Mouse (Mus musculus) WW6 (cell line): ENCODE measurements at regions not wholly inside any gene's neighbourhood (a gene's known extent, or its start where the extent isn't known, plus 50 kb on each side); places are given as distances from the start of the nearest gene placed in this dataset.

Experiments
- DNase-seq: peaks from one replicate; pipeline ENCODE4 v3.0.0-alpha.2; 2013; ENCODE audit warnings: low read depth, low spot score

DNA sequence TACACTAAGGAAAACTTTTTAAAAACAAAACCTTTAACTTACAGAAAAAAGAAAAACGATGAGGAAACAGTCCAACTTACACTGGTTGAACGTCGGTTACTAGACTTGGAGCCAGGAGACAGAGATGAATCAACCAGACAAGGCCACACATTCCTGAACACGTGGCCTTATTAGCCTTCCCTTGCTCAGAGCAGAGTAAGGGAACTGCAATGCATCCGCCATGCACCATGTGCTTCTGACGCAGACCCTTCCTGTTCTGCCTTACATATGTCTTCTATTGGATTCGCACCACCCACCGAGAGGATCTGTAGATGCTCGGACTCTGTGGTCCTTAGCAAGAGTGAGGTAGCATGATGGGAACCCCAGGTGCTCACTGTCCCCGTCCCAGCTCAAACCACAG is 336.2 kb upstream of the Zfp637 start:
- no peak for DNase-seq

DNA sequence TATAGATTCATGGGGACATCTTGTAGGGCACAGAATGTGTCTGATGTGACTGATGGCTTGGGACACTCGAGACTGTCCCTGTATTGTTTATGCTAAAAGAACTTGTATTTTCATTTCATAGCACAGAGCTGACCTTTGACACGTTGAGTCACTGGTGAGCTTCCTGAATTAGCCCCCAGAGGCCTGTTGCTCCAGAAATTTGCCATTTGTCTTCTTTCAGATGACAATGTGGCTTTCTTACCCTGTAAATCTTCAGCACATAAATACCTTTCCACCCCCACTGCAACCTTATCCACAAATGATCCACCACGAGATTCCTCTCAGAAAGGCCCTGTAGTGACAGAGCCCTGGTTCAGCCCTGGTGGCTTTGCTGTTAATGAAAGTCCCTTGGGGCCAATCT is 335.5 kb upstream of the Zfp637 start:
- DNase-seq: no peak

DNA sequence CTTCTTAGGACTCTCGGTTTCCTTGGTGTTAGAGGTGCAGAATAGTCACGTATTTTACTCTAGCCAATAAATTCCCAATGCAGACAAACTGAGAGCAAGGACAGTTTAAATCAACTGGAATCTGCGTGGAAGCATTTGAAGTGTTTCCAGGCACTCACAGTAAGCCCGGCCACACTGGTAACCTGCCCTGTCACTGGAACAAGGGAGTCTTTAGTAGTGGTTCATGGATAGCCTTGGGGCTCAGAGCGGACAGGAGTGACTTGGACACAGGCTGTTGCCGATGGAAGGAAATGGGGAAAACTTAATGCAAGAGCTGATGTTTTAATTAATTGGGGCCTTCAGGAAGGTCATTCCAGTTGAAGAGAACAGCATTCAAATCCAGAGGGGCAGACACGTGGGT is 334.4 kb upstream of the Zfp637 start:
- DNase-seq: no peak

DNA sequence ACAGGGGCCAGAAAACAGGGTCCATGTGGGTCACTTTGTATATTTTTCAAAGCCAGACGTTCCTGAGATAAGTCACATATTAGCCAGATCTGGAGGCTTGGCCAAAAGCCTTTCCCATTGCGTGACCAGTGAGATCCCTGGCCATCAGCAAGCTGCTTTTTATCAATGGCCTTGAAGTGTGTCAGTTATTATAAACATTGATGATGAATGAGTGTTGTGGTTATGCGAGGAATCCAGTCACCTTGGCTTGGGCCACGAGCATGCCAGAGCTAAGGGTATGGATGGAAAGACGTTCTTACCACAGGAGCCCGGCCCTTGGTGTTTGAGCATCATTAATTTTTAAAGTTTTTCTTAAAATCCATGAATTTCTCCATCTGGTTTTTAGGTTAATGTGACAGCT is 332.1 kb upstream of the Zfp637 start:
- DNase-seq: no peak

DNA sequence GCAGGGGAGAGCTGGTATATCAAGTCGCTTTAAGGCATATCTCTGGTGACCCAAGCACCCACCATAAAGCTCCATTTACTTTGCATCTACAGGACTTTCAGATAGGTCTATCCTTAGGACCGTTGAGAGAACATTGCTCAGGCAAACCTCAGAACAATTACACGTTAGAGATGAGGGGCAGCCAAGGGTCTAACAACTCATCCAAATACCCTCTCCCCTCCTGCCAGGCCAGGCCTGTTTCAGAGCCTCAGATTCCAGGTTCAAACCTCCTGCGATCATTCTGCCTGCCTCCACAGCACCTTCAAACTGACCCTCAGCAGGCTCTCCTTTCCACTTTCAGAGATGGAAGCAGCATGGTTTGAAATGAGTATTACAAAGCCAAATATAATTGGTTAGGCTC is 331.0 kb upstream of the Zfp637 start:
- DNase-seq: no peak

DNA sequence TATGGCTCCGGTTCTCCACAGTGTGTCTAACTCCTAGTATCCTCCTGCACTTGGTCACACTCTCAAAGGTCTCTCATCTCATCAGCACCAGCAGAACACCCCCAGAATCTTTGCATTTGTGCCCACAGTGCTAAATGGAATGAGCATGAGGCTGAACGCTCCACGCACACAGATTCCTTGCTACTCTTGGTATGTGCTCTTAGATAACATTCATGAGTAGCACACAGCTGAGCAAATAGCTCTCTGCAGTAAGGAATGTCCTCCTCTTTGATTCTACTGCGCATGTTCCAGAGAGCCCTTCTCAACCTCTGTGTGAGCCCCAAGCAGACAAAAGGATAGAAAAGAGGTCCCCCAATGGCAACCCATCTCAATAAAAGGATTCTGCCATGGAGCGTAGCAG is 326.1 kb upstream of the Zfp637 start:
- no peak for DNase-seq

DNA sequence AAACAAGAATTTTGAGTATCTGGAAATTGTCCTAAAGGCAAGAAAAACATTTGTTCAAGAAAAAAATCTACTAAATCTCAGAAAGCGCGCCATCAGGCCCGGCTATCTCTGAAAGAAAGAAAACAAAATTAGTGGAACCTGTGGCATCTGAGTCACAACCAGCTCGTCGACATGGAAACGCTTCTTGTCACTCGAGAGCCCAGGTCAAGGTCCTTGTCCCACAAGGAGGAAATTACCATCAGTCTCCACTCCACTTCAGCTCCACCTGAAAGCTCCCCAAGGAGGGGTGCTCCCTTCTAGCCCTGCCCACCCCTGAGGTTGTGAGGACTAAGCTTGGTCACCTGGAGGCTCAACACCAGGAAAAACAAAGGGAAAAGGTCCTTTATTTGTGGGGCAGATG is 324.1 kb upstream of the Zfp637 start:
- DNase-seq: no peak

DNA sequence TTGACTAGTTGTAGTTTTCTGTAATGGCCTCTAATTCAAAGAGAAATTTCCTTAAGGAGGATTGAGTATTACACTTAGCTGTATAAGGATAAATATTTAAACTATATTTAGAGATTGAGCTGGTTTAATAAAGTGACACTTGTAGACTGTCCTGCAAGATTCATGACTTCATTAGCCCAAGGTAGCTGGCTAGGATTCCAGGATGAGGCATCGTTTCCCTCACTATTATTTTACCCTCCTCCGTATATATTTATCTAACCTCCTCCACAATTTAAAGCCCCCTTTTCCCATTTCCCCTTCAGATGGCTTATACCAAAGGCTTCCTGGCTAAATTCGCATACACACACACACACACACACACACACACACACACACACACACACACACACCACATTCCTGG is 322.0 kb upstream of the Zfp637 start:
- DNase-seq: no peak

DNA sequence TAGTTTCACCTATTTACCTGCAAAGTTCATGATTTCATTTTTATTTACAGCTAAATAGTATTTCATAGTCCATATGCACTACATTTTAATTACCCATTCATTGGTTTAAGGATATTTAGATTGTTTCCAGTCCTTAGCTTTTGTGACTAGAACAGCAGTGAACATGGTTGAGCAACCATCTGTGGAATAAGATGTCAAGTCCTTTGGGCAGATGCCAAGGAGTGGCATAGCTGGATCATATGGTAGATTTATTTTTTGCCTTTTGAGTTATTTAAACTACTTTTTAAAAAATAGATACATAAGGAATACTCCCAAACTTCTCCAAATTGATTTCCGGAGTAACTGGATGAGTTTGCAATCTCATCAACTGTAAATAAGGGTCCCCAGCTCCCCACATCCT is 321.5 kb upstream of the Zfp637 start:
- no peak for DNase-seq

DNA sequence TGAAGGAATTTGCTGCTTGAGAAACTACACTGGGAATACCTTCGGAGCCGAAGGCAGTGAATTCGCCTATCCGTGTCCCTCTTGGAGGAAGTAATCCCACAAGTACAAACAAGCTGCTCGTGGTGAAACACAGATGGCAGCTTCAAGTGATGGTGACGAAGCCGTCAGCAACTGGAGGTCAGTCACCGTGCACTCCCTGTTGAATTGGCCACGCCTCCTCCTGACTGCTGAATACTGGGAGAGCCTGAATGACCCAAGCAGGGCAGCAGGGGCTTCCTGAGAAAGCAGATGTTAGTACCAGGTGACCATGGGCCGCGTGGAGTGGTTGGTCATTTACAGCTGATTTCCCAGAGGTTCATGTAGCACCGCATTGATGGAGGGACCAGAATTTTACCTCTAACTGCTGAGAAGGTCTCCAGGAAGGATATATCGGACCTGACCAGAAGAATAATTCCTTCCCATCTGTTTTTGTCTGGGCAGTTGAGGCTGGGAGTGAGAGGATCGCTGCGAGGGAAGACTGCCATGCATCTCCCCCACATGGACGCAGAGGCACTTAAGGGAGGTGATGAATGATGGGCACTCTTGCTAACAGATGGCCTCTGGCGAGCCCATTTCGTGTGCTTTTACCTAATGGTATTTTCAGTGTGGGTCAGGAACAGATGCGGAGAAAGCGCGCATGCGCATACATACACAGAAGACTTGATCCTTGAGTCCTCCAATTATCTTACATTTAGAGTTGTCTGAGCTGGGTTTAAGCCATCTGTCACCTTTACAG is 314.6 kb upstream of the Zfp637 start:
- DNase-seq: no peak

DNA sequence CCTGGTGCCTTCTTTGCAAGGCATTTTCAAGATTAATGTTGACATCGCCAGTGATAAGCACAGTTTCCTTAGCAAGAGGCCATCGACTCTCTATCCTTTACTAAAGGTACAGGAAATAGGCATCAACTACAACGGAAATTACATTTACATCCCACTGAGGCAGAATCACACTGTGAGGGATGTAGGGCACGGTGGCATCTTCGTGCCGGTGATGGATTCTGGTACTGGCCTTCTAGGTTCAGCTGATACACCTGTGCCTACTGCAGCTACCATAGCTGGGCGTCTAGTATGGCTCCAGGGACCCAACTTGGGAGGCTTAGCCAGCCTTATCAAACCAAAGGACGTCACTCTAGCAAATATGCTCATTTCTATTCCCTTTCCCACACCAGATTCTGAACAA is 313.5 kb upstream of the Zfp637 start:
- DNase-seq: no peak

DNA sequence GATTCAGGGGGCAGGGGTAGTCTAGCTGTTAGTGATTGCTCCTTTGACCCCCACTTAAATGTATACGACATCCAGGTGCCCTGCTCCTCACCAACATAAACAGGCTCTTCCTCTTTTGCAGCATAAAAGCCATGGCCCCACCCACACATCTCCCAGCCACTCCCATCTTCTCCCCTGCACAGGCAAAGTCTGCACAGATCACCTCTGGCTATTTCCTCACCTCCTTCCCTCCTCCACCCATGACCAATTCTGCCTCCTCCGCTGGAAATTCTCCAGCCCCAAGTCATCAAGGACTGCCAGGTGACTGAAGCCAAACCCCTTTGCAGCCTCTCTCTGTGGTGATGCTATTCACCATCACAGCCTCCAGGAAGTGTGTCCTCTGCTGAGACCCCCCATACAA is 306.8 kb upstream of the Zfp637 start:
- DNase-seq: no peak

DNA sequence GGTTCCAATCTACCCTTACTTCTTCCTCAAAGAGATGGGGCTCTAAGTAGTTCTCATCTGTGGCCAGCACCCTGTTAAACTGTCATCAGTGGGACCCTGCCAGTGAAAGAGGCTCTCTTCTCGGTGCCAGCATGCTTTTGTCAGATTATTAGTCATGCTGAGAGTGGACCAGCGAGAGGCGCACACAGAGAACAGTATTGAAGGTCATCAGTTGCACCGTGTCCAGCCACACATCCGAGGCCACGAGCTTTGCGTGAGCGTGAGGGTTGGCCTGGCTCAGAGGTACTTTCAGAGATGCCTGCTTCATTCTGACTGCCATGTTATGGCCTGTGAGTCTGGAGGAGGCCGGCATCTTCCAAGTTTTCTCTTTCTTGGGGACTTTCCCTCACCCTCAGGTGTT is 306.0 kb upstream of the Zfp637 start:
- no peak for DNase-seq

DNA sequence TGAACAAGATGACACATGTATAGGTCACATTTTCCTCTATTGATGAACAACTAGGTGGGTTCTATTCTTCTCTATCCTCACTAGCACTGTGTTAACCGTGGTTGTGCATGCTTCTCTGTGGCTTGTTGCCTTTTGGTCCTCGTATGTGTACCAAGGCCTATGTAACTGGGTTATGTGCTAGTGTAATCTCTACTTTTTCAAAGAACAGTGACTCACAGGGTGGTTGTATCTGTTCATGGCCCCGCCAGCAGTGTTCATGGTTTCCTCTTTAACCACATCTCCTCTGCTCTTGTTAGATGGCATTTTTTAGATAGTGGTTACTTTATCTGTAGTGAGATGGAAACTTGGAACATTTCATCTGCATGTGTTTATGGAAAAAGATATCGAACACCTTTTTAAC is 304.9 kb upstream of the Zfp637 start:
- DNase-seq: no peak

DNA sequence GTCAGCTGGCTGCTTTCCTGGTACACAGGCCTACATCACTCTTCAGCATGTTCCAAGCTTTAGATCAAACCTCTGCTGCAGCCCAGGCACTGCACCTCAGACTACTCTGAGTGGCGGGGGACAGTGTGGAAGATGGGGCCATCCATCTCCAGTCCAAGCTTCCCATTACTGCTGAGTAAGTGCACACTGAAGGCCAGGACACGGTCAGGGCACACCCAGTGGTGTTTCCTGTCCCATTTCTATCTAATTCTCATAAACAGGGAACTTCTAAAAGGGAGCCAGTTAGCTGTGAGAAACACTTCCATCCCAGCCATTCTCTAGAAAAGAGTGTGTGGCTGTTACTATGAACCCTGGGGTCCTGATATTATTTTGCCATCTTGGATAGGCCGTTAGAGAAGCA is 298.5 kb upstream of the Zfp637 start:
- DNase-seq: no peak

DNA sequence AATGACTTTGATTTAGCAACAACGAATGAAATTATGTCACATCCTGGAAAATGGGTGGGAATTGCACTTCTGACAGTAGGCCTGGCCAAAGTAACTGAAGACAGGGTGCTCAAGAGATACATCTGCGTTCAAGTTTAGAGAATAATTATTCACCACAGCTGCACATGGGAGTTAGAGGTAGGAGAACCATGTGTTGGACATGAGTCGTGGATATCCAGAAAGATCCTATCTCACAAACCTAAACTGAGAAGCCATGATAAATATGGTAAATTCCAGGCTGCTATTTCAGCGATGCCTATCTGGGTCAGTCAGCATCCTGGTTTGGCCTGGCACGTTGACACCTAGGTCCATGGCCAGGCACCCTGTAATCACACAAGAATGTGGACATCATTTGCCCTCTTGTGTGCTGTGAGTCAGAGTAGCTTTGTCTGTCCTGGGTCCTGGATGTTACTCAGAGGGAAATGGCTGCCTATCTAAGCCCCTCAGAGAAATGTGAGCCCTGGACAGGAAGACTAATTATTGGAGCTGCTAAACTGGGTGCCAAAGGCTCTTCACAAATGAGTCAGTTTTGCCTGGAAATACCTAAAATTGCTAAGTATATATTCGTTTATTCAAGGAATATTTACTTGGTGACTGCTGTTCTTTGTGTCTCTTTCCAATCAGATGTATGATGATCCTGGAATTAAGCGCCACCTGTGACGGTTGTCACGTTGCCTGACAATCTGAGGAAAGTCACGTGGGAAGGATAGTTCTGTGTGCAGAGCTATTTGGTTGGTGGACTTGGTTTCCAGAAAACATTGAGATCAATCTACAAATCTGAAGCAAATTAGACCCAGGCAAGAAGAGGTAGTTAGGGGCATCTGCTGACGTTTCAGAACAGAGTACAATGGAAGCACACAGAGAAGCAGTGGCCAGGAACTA is 296.4 kb upstream of the Zfp637 start:
- no peak for DNase-seq

DNA sequence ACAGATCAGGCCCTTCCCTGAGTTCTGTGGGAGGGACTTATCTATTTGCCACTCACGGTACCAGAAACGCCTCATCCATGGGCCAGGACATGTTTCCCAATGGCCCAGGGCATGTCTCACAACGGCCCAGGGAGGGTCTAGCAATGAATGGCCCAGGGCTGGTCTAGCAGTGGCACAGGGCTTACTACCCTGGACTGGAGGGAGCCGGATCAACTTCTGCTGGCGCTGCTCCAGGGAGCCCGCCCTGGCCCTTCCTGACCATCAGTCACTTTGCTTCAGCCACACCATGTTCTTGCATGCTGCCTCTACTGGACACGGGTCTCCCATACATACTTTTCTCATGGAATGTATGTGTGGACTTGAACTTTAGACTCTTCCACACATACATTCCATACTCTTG is 290.1 kb upstream of the Zfp637 start:
- no peak for DNase-seq

DNA sequence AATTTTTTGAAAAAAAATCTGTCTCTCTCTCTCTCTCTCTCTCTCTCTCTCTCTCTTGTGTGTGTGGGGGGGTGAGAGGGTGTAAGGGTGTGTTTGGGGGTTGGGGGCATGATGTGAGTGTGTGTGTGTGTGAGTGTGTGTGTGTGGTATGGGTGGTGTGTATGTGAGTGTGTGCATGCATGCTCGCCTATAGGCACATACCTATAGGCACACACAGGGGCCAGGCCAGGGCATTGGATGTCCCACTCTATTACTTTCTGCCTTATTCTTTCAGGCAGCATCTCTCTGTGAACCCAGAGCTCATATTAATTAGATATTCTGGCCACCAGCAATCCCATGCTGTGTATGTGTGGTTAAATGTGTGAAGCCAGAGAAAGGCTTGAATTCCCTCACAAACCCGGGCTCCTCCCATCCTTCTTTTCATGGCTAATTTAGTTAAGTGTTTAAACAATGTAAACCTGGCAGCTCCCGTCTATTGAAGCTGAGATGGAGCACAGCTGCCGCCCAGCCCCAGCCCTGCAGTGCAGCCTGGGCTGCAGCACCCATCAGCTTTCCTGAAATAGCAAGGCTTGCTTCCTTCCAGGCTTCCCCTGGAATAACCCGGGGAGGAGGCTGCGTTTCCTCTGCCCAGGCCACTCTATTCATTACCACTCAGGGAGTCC is 288.8 kb upstream of the Zfp637 start:
- no peak for DNase-seq

DNA sequence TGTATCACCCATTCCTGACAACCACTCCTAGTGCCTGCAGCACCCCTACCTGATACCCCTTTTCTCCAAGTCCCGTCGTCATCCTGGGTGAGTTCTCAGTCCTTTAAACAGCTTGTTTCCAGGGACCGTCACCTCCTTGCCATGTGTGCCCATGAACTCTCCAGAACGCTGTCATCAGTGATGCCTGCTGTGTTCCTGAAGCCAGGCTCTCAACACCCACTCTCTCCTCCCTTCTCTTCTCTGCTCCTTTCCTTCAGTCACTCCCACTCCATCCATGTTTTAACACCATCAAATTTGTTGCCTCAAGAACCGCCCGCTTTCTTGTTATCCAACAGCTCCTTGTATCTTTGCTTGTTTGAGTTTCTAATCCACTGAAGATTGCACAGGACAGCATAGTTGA is 277.8 kb upstream of the Zfp637 start:
- no peak for DNase-seq

DNA sequence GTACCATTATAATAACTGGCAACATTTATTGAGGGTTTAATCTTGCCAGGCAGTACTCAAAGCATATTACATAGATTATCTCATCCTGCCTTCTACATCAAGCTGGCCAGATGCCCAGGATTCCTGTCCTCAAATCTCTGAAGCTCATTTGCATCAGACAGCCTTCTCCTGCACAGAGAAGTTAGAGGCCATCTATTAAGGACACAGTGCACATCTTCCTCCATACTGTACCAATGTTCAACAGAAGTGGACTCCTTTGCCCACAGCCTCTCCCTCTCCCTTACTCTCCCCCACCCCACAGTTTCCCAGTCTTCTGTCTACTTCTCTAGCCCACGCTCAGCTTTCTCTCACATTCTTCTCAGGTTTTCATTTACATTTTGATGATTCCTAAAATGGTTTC is 277.3 kb upstream of the Zfp637 start:
- no peak for DNase-seq

DNA sequence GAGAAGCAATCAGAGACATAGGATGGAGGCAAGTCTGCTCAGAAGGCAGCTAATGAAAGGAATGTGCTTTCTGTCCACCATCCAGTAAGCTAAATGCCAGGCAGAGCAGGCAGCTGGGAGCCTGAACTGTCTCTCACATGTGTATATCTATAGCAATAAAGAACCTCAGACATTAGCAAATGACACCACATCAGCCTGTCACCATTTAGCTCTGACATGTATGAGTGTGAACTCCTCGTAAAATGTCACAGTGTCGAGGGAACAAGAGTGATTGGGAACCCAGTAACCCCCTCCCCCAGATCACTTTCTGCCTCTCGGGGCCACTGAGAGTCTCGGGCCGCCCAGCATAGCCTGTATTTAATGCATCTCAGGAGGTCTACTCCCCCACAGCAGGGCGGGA is 274.2 kb upstream of the Zfp637 start:
- DNase-seq: no peak

DNA sequence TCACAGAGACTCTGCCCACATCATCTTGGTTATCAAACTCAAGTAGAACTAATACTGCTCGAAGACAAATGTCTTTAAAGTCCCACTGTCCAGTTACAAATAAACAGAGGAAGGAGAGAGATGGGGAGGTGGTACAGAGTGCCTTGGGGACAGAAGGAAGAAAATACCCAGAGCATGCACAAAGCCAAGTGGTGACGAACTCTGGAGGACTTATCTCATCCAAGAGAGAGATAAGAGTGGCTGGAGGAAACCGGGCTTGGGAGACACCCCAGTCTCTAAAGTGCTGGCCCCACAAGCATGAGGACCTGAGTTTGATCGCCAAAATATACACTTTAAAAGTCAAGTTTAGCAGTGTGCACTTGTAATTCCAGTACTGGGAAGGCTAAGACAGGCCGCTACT is 273.3 kb upstream of the Zfp637 start:
- DNase-seq: no peak
